Mouse (Mus musculus): ENCODE data around the gene Aurkaip1.
"Not testable (repeated sequence)": the region's sequence is repeated elsewhere in the genome, so short reads cannot be mapped to it uniquely, and the experiment has no call there.

The Aurkaip1 gene

GRCm38 (mm10) chr4:155831205-155831766, at the start of gene Aurkaip1:
Gene Aurkaip1, plus strand, starts transcription at chr4:155831272.
- peak; percentile 82 for DNase-seq (ENCODE audit: low spot score)

GRCm38 (mm10) chr4:155783486-155784080, 47.5 kb upstream of the Aurkaip1 start:
- DNase-seq (ENCODE audit: low spot score): no peak

- peak; percentile 77 for DNase-seq (ENCODE audit: low spot score)
Measured at GRCm38 (mm10) chr4:155784081-155784701, 46.9 kb upstream of the Aurkaip1 start.

GRCm38 (mm10) chr4:155785246-155785645, 45.8 kb upstream of the Aurkaip1 start:
- DNase-seq (ENCODE audit: low spot score): no peak

GRCm38 (mm10) chr4:155785819-155786218, 45.3 kb upstream of the Aurkaip1 start, which contains the start of gene Tmem88b:
Gene Tmem88b, minus strand, starts transcription at chr4:155785874.
- no peak for DNase-seq (ENCODE audit: low spot score)

- DNase-seq (ENCODE audit: low spot score): no peak
Measured at GRCm38 (mm10) chr4:155788300-155788699, 42.8 kb upstream of the Aurkaip1 start.

GRCm38 (mm10) chr4:155788833-155789232, 42.2 kb upstream of the Aurkaip1 start:
- not testable (repeated sequence) for DNase-seq (ENCODE audit: low spot score)

- DNase-seq (ENCODE audit: low spot score): no peak
Measured at GRCm38 (mm10) chr4:155790021-155790489, 41.0 kb upstream of the Aurkaip1 start, which contains the start of gene Ankrd65. Gene Ankrd65, plus strand, starts transcription at chr4:155790439.

- DNase-seq (ENCODE audit: low spot score): no peak
Measured at GRCm38 (mm10) chr4:155790650-155791161, 40.4 kb upstream of the Aurkaip1 start.

GRCm38 (mm10) chr4:155791240-155791933, 39.7 kb upstream of the Aurkaip1 start:
- no peak for DNase-seq (ENCODE audit: low spot score)

GRCm38 (mm10) chr4:155793730-155794129, 37.3 kb upstream of the Aurkaip1 start:
- no peak for DNase-seq (ENCODE audit: low spot score)

GRCm38 (mm10) chr4:155802075-155802474, 29.0 kb upstream of the Aurkaip1 start:
- DNase-seq (ENCODE audit: low spot score): no peak

- no peak for DNase-seq (ENCODE audit: low spot score)
Measured at GRCm38 (mm10) chr4:155802741-155803339, 28.2 kb upstream of the Aurkaip1 start, which contains the start of gene Mrpl20. Gene Mrpl20, plus strand, starts transcription at chr4:155802878.

GRCm38 (mm10) chr4:155803340-155804041, 27.6 kb upstream of the Aurkaip1 start:
- peak; percentile 93 for DNase-seq (ENCODE audit: low spot score)

GRCm38 (mm10) chr4:155807841-155808240, 23.2 kb upstream of the Aurkaip1 start:
- no peak for DNase-seq (ENCODE audit: low spot score)

GRCm38 (mm10) chr4:155811929-155812664, 19.0 kb upstream of the Aurkaip1 start, which contains the start of gene Ccnl2:
Gene Ccnl2, plus strand, starts transcription at chr4:155812489.
- DNase-seq (ENCODE audit: low spot score): peak; percentile 88

- DNase-seq (ENCODE audit: low spot score): no peak
Measured at GRCm38 (mm10) chr4:155812665-155813181, 18.3 kb upstream of the Aurkaip1 start.

- no peak for DNase-seq (ENCODE audit: low spot score)
Measured at GRCm38 (mm10) chr4:155817533-155817932, 13.5 kb upstream of the Aurkaip1 start.

- DNase-seq (ENCODE audit: low spot score): no peak
Measured at GRCm38 (mm10) chr4:155821025-155821424, 10.0 kb upstream of the Aurkaip1 start.

- no peak for DNase-seq (ENCODE audit: low spot score)
Measured at GRCm38 (mm10) chr4:155823443-155823842, 7.6 kb upstream of the Aurkaip1 start.

Data from ovary, postnatal 10 days (tissue).